16 mouse cellular contexts compared by ENCODE assay signal in genomic region chr9:121446431-121446831, GRCm38 (mm10). TPM values are rescaled to one million over a fixed set of nuclear protein-coding genes. Genes with fewer than 3 reads are reported as not detected.
DNase-seq lines count a peak whose midpoint lies in the region.
"Had no signal": no experiment of that assay in that cellular context is flagged by ENCODE, and none has a peak within 500 bp of the region (broad histone marks: within the 10 kb centered on the region; RNA-seq: fewer than 3 reads in every experiment).

No protein-coding gene starts in this region.

- peak; percentile 58 for DNase-seq in layer of hippocampus, adult 11-12 months (ENCODE audit: low spot score)
- no peak for DNase-seq in layer of hippocampus, adult 9-10 months (ENCODE audit: low spot score)
- peak; percentile 76 to 83 for DNase-seq in cerebellum, postnatal 10 days
- DNase-seq in layer of hippocampus, postnatal 10 days (ENCODE audit: low spot score in 2 of 2) = peak; percentile 31 to 47
- peak; percentile 76 for DNase-seq in right cerebral cortex, postnatal 25 days
- DNase-seq in adrenal gland, postnatal 25 days = no peak
- DNase-seq in lung, postnatal 36 days = no peak
- no peak for DNase-seq in urinary bladder, postnatal 36 days (ENCODE audit: low spot score in 2 of 2)
- DNase-seq: adrenal gland, adult 8-10 months; embryo, embryonic 11 days; heart, postnatal 10 days; kidney, postnatal 36 days; midbrain, embryonic 14.5 days had no signal

RNA-seq across cellular contexts. Expression of gene Cck, which starts 49.1 kb away (rescaled TPM):
- 100 to 1,000 TPM; 453 to 489 TPM for total RNA-seq in layer of hippocampus, postnatal 10 days (2021)
- total RNA-seq in adrenal gland, postnatal 25 days (2021) = not detected in 2 replicates
- total RNA-seq: CH12.LX; granulocyte monocyte progenitor cell, adult 5-6 weeks; liver, adult 2 months had no signal

Comparison
In these comparisons a context has a peak if more than half of its experiments do, and no peak if none do; other contexts are left out.
1. DNase-seq: peak in layer of hippocampus, adult 11-12 months (single experiment), cerebellum, postnatal 10 days (2 of 2), layer of hippocampus, postnatal 10 days (2 of 2) and right cerebral cortex, postnatal 25 days (single experiment); none in layer of hippocampus, adult 9-10 months (single experiment), adrenal gland, postnatal 25 days (single experiment), lung, postnatal 36 days (single experiment) and urinary bladder, postnatal 36 days (0 of 2).
2. RNA of gene Cck, which starts 49.1 kb away (total RNA-seq): 453 to 489 TPM in layer of hippocampus, postnatal 10 days; not detected in adrenal gland, postnatal 25 days; every median in the first group is over 100 times any median in the second.